Mouse (Mus musculus): Measurements from ENCODE around the gene Efcab14. TPM values are rescaled to one million over a fixed set of nuclear protein-coding genes. Genes with fewer than 3 reads are reported as not detected.
A peak's percentile ranks its signal among the peaks of the same experiment; 100 is the strongest.

Efcab14 gene
- polyA plus RNA-seq, 1 experiment = 27.9 TPM

- Histone ChIP-seq H3K4me1 (ENCODE audit: control insufficient read depth, insufficient read depth, low read length) (no peaks in the 10 kb centered on the region), H3K4me3 (ENCODE audit: insufficient read depth, low read depth, low read length) (no peak overlapping the region), H3K27me3 (replicated peaks; ENCODE audit: control insufficient read depth, insufficient read depth, low read length) (no peaks in the 10 kb centered on the region), H3K27ac (ENCODE audit: insufficient read depth, low read depth, low read length) (no peak overlapping the region), H3K36me3 (ENCODE audit: control insufficient read depth, insufficient read depth, low read length) (no peaks in the 10 kb centered on the region)
- 65% methylated on average over 3 of the region's 3 CpGs for WGBS
- no peak for DNase-seq
- TF ChIP-seq CTCF (conservative IDR thresholded peaks at IDR 0.05; ENCODE audit: insufficient read depth, insufficient read length, low read depth, low read length) = no peak
- no peak for TF ChIP-seq POLR2A (IDR thresholded peaks at IDR 0.05; ENCODE audit: low read depth, low read length)
Observed at GRCm38 (mm10) chr4:115820944-115821343, 83.4 kb downstream of the Efcab14 start.

DNA sequence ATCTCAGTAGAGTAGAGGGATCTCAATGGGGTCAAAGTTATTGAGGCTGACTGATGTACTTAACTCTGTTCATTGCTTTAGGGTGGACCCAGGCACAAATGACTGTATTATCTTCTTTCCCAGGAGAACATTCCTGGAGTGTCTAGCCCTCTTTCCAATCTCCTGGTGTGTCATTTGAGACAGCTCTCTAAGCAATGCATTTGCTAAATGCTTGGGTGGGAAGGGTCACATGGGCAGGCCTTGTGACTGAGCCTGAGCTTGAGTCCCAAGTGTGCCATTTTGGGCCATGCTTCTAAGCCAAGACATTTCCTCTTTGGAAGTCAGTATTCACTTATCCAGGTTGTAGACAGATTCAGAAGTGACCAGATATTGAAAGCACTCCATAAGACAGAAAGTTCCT, 83.9 kb downstream of the Efcab14 start:
- Histone ChIP-seq H3K27ac (ENCODE audit: insufficient read depth, low read depth, low read length) (no peak overlapping the region), H3K27me3 (replicated peaks; ENCODE audit: control insufficient read depth, insufficient read depth, low read length) (no peaks in the 10 kb centered on the region), H3K4me1 (ENCODE audit: control insufficient read depth, insufficient read depth, low read length) (no peaks in the 10 kb centered on the region), H3K36me3 (ENCODE audit: control insufficient read depth, insufficient read depth, low read length) (no peaks in the 10 kb centered on the region), H3K4me3 (ENCODE audit: insufficient read depth, low read depth, low read length) (no peak overlapping the region)
- DNase-seq = no peak
- TF ChIP-seq CTCF (conservative IDR thresholded peaks at IDR 0.05; ENCODE audit: insufficient read depth, insufficient read length, low read depth, low read length) = no peak
- no peak for TF ChIP-seq POLR2A (IDR thresholded peaks at IDR 0.05; ENCODE audit: low read depth, low read length)

DNA sequence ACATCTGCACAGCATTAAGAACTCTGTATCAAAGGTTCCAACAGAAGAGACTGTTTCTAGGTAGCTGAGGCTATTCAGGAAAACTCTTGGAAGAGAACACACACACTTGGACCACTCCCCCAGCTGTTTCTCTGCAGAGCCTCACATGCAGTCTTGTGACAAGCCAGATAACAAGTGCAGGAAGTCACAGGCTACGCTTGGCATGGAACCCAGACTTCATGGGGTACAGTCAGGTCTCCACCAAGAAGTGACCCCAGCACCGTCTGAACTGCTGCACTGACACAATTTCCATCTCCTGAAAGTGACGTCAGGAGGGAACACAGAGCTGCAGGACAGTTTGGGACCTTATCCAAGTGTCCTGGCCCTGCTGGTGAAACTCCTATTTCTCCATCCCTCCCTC, 84.4 kb downstream of the Efcab14 start:
- TF ChIP-seq CTCF (conservative IDR thresholded peaks at IDR 0.05; ENCODE audit: insufficient read depth, insufficient read length, low read depth, low read length) = no peak
- TF ChIP-seq POLR2A (IDR thresholded peaks at IDR 0.05; ENCODE audit: low read depth, low read length) = no peak
- WGBS = 59% methylated on average over 3 of the region's 3 CpGs
- Histone ChIP-seq H3K4me3 (ENCODE audit: insufficient read depth, low read depth, low read length) (no peak overlapping the region), H3K36me3 (ENCODE audit: control insufficient read depth, insufficient read depth, low read length) (no peaks in the 10 kb centered on the region), H3K4me1 (ENCODE audit: control insufficient read depth, insufficient read depth, low read length) (no peaks in the 10 kb centered on the region), H3K27ac (ENCODE audit: insufficient read depth, low read depth, low read length) (no peak overlapping the region), H3K27me3 (replicated peaks; ENCODE audit: control insufficient read depth, insufficient read depth, low read length) (no peaks in the 10 kb centered on the region)
- peak; percentile 21 for DNase-seq

DNA sequence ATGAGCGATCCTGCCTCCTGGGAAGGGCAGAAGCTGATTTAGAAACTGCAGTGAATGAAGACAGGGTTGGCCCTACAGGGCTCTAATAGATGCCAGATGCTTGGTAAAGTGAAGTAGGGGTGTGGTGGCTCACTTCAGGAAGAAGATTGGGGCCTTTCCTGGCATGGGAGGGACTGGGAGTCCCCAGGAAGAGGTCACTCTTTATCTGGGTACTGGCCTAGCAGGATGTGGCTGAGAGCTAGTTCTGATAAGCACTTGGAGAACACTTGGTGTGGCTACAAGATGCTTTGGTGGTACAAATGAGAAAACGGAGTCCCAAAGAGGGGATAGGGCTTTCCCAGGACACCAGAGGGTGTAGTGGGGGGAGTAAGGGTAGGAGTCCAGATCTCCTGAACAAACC, 86.6 kb downstream of the Efcab14 start:
- Histone ChIP-seq H3K4me1 (ENCODE audit: control insufficient read depth, insufficient read depth, low read length) (no peaks in the 10 kb centered on the region), H3K36me3 (ENCODE audit: control insufficient read depth, insufficient read depth, low read length) (no peaks in the 10 kb centered on the region), H3K27me3 (replicated peaks; ENCODE audit: control insufficient read depth, insufficient read depth, low read length) (no peaks in the 10 kb centered on the region), H3K4me3 (ENCODE audit: insufficient read depth, low read depth, low read length) (no peak overlapping the region), H3K27ac (ENCODE audit: insufficient read depth, low read depth, low read length) (no peak overlapping the region)
- no peak for DNase-seq
- TF ChIP-seq CTCF (conservative IDR thresholded peaks at IDR 0.05; ENCODE audit: insufficient read depth, insufficient read length, low read depth, low read length) = no peak
- TF ChIP-seq POLR2A (IDR thresholded peaks at IDR 0.05; ENCODE audit: low read depth, low read length) = no peak
- 82% methylated on average over 2 of the region's 2 CpGs for WGBS

DNA sequence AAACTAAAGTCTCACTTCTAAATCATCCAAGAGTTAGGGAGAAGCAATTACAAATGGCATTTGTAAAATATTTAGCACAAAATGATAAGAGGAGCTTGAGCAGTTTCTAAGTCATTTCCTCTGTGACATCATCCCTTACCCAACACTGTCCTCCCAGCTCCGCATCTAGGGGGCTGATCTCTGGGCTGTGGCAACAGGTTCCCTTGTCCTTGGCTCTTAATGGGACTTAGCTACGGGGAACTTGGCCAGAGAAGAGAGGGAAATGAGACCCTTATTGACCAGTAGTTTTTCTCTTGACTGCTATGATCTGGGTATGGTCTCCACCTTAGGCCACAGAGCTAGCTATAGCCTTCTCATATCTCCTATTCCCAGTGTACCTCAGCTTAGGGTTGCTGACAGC, 87.7 kb downstream of the Efcab14 start:
- TF ChIP-seq CTCF (conservative IDR thresholded peaks at IDR 0.05; ENCODE audit: insufficient read depth, insufficient read length, low read depth, low read length) (no peak), POLR2A (IDR thresholded peaks at IDR 0.05; ENCODE audit: low read depth, low read length) (no peak)
- Histone ChIP-seq H3K36me3 (ENCODE audit: control insufficient read depth, insufficient read depth, low read length) (no peaks in the 10 kb centered on the region), H3K4me3 (ENCODE audit: insufficient read depth, low read depth, low read length) (no peak overlapping the region), H3K27me3 (replicated peaks; ENCODE audit: control insufficient read depth, insufficient read depth, low read length) (no peaks in the 10 kb centered on the region), H3K4me1 (ENCODE audit: control insufficient read depth, insufficient read depth, low read length) (peaks cover 2% of the 10 kb centered on the region; the same call in 1 of the 2 replicates), H3K27ac (ENCODE audit: insufficient read depth, low read depth, low read length) (no peak overlapping the region)
- 91% methylated on average over 2 of the region's 2 CpGs for WGBS
- no peak for DNase-seq

Other genes starting within 250 kb of the Efcab14 start
- gene Cyp4a14, start 241.6 kb upstream of the Efcab14 start, polyA plus RNA-seq (2012; rRNA removed) = 258 and 331 TPM in 2 replicates
- gene Cyp4a10, start 219.5 kb upstream of the Efcab14 start, polyA plus RNA-seq (2012; rRNA removed) = 368 and 393 TPM in 2 replicates
- 234 and 244 TPM in 2 replicates for gene Cyp4a31, start 174.1 kb upstream of the Efcab14 start, polyA plus RNA-seq (2012; rRNA removed)
- 0.60 and 0.91 TPM in 2 replicates for gene Cyp4a32, start 136.8 kb upstream of the Efcab14 start, polyA plus RNA-seq (2012; rRNA removed)
- 329 and 340 TPM in 2 replicates for gene Cyp4b1, start 90.0 kb upstream of the Efcab14 start, polyA plus RNA-seq (2012; rRNA removed)
- 0.47 and 0.49 TPM in 2 replicates for gene Tex38, start 43.3 kb downstream of the Efcab14 start, polyA plus RNA-seq (2012; rRNA removed)
- 35.0 and 43.2 TPM in 2 replicates for gene Atpaf1, start 47.1 kb downstream of the Efcab14 start, polyA plus RNA-seq (2012; rRNA removed)
- 17.8 and 18.5 TPM in 2 replicates for gene Mob3c, start 90.3 kb downstream of the Efcab14 start, polyA plus RNA-seq (2012; rRNA removed)
- 30.6 and 33.8 TPM in 2 replicates for gene Mknk1, start 101.5 kb downstream of the Efcab14 start, polyA plus RNA-seq (2012; rRNA removed)
- 0.07 TPM in 1 of 2 replicates, not detected in the other for gene Kncn, start 146.7 kb downstream of the Efcab14 start, polyA plus RNA-seq (2012; rRNA removed)
- not detected in 2 replicates for gene 6430628N08Rik, start 152.9 kb downstream of the Efcab14 start, polyA plus RNA-seq (2012; rRNA removed)
- gene Dmbx1, start 202.2 kb downstream of the Efcab14 start, polyA plus RNA-seq (2012; rRNA removed) = not detected in 2 replicates

Data from kidney, adult 2 months (tissue).